Mouse (Mus musculus): ENCODE measurements at regions not wholly inside any gene's neighbourhood (a gene's known extent, or its start where the extent isn't known, plus 50 kb on each side); places are given as distances from the start of the nearest gene placed in this dataset.

DNA sequence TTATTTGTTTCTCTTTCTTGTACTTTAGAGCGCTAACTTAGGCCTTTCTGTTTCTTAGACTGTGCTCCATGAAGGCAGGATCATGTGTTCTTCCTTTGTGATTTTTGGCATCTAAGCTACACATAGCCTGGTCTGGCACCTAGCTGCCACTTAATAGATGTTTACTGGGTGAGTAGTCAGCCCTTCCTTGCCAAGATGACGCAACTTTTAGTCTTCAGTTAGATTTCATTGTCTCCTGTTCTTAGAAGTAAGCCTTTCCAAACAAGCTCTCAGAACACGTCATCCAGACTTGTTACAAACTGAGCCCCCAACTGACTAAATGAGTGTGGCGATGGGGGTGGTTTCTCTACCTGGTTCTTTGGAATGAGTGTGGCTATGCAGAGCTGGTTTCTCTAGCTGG, 85.4 kb upstream of the Rapgef5 start:
- TF ChIP-seq CTCF (IDR thresholded peaks at IDR 0.05; ENCODE audit: extremely low read depth, insufficient read depth, insufficient read length, insufficient replicate concordance) (no peak), POLR2A (IDR thresholded peaks at IDR 0.05; ENCODE audit: low read depth, low read length) (no peak)
